Mouse (Mus musculus) cortical plate, adult 2 months (tissue): ENCODE data around the gene B3galt1. TPM values are rescaled to one million over a fixed set of nuclear protein-coding genes. Genes with fewer than 3 reads are reported as not detected.
A peak's percentile ranks its signal among the peaks of the same experiment; 100 is the strongest.

ENCODE experiments used
- H3K27ac ChIP-seq: fragments of 200-500 bp; 2 replicates; pipeline ENCODE4 v1.5.1; 2012; ENCODE audit warnings: low read length, control low read depth, inconsistent platforms; ENCODE audit not compliant: insufficient read depth
- H3K4me1 ChIP-seq: fragments of 200-500 bp; 2 replicates; pipeline ENCODE4 v1.6.1; 2011; ENCODE audit warnings: low read length; ENCODE audit not compliant: control insufficient read depth, insufficient read depth
- H3K4me3 ChIP-seq: fragments of 200-500 bp; 2 replicates; pipeline ENCODE4 v1.5.1; 2011; ENCODE audit warnings: mild to moderate bottlenecking, low read length, control low read depth; ENCODE audit not compliant: insufficient read depth
- CTCF ChIP-seq: fragments of 200-500 bp; IDR thresholded peaks from 2 replicates; pipeline ENCODE4 v1.5.1; 2011; ENCODE audit warnings: mild to moderate bottlenecking, control low read depth, low read length; ENCODE audit not compliant: insufficient read depth; ENCODE audit errors: extremely low read depth
- POLR2A ChIP-seq: fragments of 200-500 bp; IDR thresholded peaks from 2 replicates; pipeline ENCODE4 v1.6.1; 2011; ENCODE audit warnings: mild to moderate bottlenecking, low read length, control low read depth; ENCODE audit not compliant: insufficient read depth; ENCODE audit errors: extremely low read depth
- polyA plus RNA-seq: library from polyadenylated mRNA; depleted of rRNA; stranded (reverse); fragments of >200 nt; gene quantifications from 2 replicates; pipeline ENCODE4 v1.2.3, GENCODE M21; 2012

Gene B3galt1
- polyA plus RNA-seq, 1 experiment: 26.2 TPM

GRCm38 (mm10) chr2:67901574-67901973 lies 335.9 kb downstream of the B3galt1 start:
- TF ChIP-seq POLR2A: no peak
- no peak for TF ChIP-seq CTCF
- H3K4me1 ChIP-seq: peaks cover 1% of the 10 kb centered on the region; the same call in 1 of the 2 replicates
- no peak overlapping the region for H3K4me3 ChIP-seq
- peak overlapping the region; percentile 71 for H3K27ac ChIP-seq

GRCm38 (mm10) chr2:67902651-67903292 lies 337.1 kb downstream of the B3galt1 start:
- Histone ChIP-seq H3K4me1 (peaks cover 1% of the 10 kb centered on the region; the same call in 1 of the 2 replicates), H3K4me3 (no peak overlapping the region), H3K27ac (no peak overlapping the region)
- TF ChIP-seq POLR2A: no peak
- TF ChIP-seq CTCF: no peak

GRCm38 (mm10) chr2:67903769-67904168 lies 338.1 kb downstream of the B3galt1 start:
- H3K27ac ChIP-seq: no peak overlapping the region
- peaks cover 1% of the 10 kb centered on the region; the same call in 1 of the 2 replicates for H3K4me1 ChIP-seq
- no peak overlapping the region for H3K4me3 ChIP-seq
- no peak for TF ChIP-seq POLR2A

- Histone ChIP-seq H3K4me3 (no peak overlapping the region), H3K27ac (no peak overlapping the region), H3K4me1 (peaks cover 2% of the 10 kb centered on the region)
- TF ChIP-seq CTCF: no peak
- no peak for TF ChIP-seq POLR2A
Observed at GRCm38 (mm10) chr2:67931994-67932393, 366.3 kb downstream of the B3galt1 start.

GRCm38 (mm10) chr2:67948408-67948807 lies 382.7 kb downstream of the B3galt1 start:
- H3K4me3 ChIP-seq: no peak overlapping the region
- no peak overlapping the region for H3K27ac ChIP-seq
- TF ChIP-seq POLR2A (no peak), CTCF (no peak)
- H3K4me1 ChIP-seq: no peaks in the 10 kb centered on the region; the same call in 1 of the 2 replicates

GRCm38 (mm10) chr2:67956182-67956581 lies 390.5 kb downstream of the B3galt1 start:
- no peak overlapping the region for H3K4me3 ChIP-seq
- TF ChIP-seq POLR2A: no peak
- TF ChIP-seq CTCF: no peak
- H3K4me1 ChIP-seq: no peaks in the 10 kb centered on the region

GRCm38 (mm10) chr2:67957561-67957960 lies 391.9 kb downstream of the B3galt1 start:
- Histone ChIP-seq H3K27ac (no peak overlapping the region), H3K4me3 (no peak overlapping the region), H3K4me1 (no peaks in the 10 kb centered on the region)
- no peak for TF ChIP-seq POLR2A
- no peak for TF ChIP-seq CTCF

More at GRCm38 (mm10) chr2:67956182-67956581, 390.5 kb downstream of the B3galt1 start:
- H3K27ac ChIP-seq: no peak overlapping the region

GRCm38 (mm10) chr2:67960711-67961110 lies 395.0 kb downstream of the B3galt1 start:
- Histone ChIP-seq H3K27ac (no peak overlapping the region), H3K4me1 (no peaks in the 10 kb centered on the region), H3K4me3 (no peak overlapping the region)
- TF ChIP-seq POLR2A (no peak), CTCF (no peak)

- no peak for TF ChIP-seq CTCF
- no peak for TF ChIP-seq POLR2A
- Histone ChIP-seq H3K4me1 (no peaks in the 10 kb centered on the region), H3K27ac (no peak overlapping the region), H3K4me3 (no peak overlapping the region)
Observed at GRCm38 (mm10) chr2:67968812-67969211, 403.1 kb downstream of the B3galt1 start.

- no peak for TF ChIP-seq CTCF
- no peaks in the 10 kb centered on the region for H3K4me1 ChIP-seq
- H3K4me3 ChIP-seq: no peak overlapping the region
- no peak overlapping the region for H3K27ac ChIP-seq
Observed at GRCm38 (mm10) chr2:67971091-67971490, 405.4 kb downstream of the B3galt1 start.

- H3K4me1 ChIP-seq: no peaks in the 10 kb centered on the region
- H3K4me3 ChIP-seq: no peak overlapping the region
- TF ChIP-seq CTCF (no peak), POLR2A (no peak)
- no peak overlapping the region for H3K27ac ChIP-seq
Observed at GRCm38 (mm10) chr2:67971576-67971975, 405.9 kb downstream of the B3galt1 start.
